Mouse (Mus musculus): ENCODE measurements around the gene Agbl4. TPM values are rescaled to one million over a fixed set of nuclear protein-coding genes. Genes with fewer than 3 reads are reported as not detected.
A peak's percentile ranks its signal among the peaks of the same experiment; 100 is the strongest.

The Agbl4 gene
- polyA plus RNA-seq (2015; fragmentation: Nextera tagmentation; extraction: Ambion mirVana) = 2.3 and 2.7 TPM in 2 replicates

DNA sequence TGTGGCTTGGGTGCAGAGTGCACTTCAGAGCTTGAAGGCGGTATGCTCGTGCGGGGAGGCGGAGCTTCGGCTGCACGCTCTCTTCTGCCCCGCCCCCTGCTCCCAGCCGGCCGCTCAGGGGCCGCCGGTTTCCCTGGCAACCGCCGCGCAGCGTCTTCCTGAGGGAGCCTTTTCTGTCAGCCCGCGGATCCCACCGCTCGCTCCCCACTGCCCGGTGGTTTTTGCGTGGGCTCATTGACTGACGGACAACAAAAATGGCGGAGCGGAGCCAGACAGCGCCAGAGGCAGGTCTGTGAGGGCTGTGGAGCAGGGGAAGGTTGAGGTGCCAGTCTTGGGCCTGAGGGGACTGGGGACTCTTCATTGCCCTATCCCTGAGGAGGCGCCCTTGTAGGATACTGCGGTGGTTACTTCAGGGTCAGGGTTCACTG, at the start of gene Agbl4:
Gene Agbl4, plus strand, starts transcription at position 44 of the 428 bp plus-strand sequence.
- peak within 1 kb of the TSS; percentile 70 for H3K4me2 ChIP-seq
- peaks cover 7% of the 10 kb centered on the region for H3K4me1 ChIP-seq
- peak within 1 kb of the TSS; percentile 68 for H3K9ac ChIP-seq (replicated peaks)
- WGBS = under 1% methylated on average over 27 of the region's 27 CpGs
- H3K36me3 ChIP-seq = no peaks in the 10 kb centered on the region
- H3K4me3 ChIP-seq (replicated peaks) = peak within 1 kb of the TSS; percentile 74
- peak; percentile 98 for ATAC-seq (ENCODE audit: low FRiP score)
- no peaks in the 10 kb centered on the region for H3K27me3 ChIP-seq (replicated peaks)
- H3K9me3 ChIP-seq (replicated peaks) = no peaks in the 10 kb centered on the region
- peak within 1 kb of the TSS; percentile 39; the same call in 1 of the 2 replicates for H3K27ac ChIP-seq (replicated peaks)

DNA sequence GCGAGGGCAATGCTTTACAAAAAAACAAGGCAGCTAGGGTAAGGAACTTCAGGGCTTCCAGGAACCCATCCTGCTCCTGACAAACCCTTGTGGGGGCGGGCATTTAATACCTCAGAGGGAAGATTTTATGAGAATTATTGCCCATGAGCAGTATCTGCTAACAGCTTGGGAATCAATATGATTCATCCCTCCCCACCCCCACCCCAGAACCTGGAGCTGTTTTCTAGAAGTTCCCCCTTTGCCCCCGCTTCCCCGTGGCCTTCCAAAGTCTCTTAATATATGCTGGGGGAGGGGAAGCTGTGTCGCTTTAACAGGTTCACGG, 46.6 kb upstream of the Agbl4 start:
- Histone ChIP-seq H3K4me1 (no peaks in the 10 kb centered on the region), H3K9ac (replicated peaks) (peak overlapping the region; percentile 76), H3K4me3 (replicated peaks) (peak overlapping the region; percentile 71), H3K27ac (replicated peaks) (peak overlapping the region; percentile 91), H3K9me3 (replicated peaks) (no peaks in the 10 kb centered on the region), H3K27me3 (replicated peaks) (no peaks in the 10 kb centered on the region), H3K36me3 (no peaks in the 10 kb centered on the region), H3K4me2 (peak overlapping the region; percentile 70)
- ATAC-seq (ENCODE audit: low FRiP score) = peak; percentile 2
- 5% methylated on average over 6 of the region's 6 CpGs for WGBS

GRCm38 (mm10) chr4:110351178-110352000, 46.1 kb upstream of the Agbl4 start, which contains the start of gene Elavl4:
TSS of gene Elavl4 (minus strand) at chr4:110351909.
- H3K27me3 ChIP-seq (replicated peaks) = no peaks in the 10 kb centered on the region
- under 1% methylated on average over 74 of the region's 75 CpGs for WGBS
- peak within 1 kb of the TSS; percentile 71 for H3K4me3 ChIP-seq (replicated peaks)
- peak within 1 kb of the TSS; percentile 70 for H3K4me2 ChIP-seq
- ATAC-seq (ENCODE audit: low FRiP score) = peak; percentile 95
- H3K9ac ChIP-seq (replicated peaks) = peak within 1 kb of the TSS; percentile 76
- no peaks in the 10 kb centered on the region for H3K36me3 ChIP-seq
- H3K4me1 ChIP-seq = no peaks in the 10 kb centered on the region
- no peaks in the 10 kb centered on the region for H3K9me3 ChIP-seq (replicated peaks)
- peak within 1 kb of the TSS; percentile 91 for H3K27ac ChIP-seq (replicated peaks)

DNA sequence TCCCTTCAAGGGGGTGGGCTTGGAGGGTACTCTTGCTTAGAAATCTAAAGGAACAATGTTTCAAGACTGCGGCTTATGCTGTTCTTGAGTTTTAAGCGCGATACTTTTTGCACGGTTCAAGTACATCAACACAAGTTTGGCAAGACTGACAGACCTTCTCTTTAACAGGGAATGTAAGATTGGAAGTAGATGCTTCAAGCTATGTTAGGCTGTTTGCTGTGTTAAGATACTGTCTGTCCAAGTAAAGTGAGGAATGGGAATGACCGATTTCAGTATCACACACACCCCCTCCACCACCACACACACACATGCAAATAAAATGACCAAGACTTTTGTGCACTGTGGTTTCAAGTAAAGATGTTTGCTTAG, 45.5 kb upstream of the Agbl4 start:
- Histone ChIP-seq H3K36me3 (no peaks in the 10 kb centered on the region), H3K4me2 (peak overlapping the region; percentile 70), H3K9me3 (replicated peaks) (no peaks in the 10 kb centered on the region), H3K4me1 (no peaks in the 10 kb centered on the region), H3K27ac (replicated peaks) (peak overlapping the region; percentile 91), H3K4me3 (replicated peaks) (peak overlapping the region; percentile 71), H3K9ac (replicated peaks) (peak overlapping the region; percentile 76), H3K27me3 (replicated peaks) (no peaks in the 10 kb centered on the region)
- whole genome bisulfite sequencing = 5% methylated on average over 5 of the region's 5 CpGs
- ATAC-seq (ENCODE audit: low FRiP score) = peak; percentile 33; the same call in 1 of the 2 replicates

DNA sequence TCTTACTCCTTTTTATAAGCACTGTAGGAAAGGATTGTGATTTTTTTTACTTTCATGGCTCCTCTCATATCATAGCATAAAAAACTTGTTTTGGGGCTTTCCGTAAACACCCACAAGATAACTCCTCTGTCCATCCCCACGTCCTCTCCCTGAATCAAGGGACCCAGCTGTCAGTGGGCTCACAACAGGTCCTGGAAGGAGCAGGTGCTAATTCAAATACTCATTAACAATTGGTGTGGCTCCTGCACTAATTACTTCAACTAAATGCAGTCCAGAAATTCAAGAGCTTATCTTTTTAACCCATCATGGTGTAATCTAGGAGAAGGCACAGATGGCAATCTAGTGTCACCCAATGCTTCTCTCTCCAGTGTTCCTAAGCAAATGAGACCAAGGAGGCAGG, 36.9 kb upstream of the Agbl4 start:
- H3K9ac ChIP-seq (replicated peaks) = no peak overlapping the region
- 54% methylated on average over 2 of the region's 2 CpGs for WGBS
- H3K27ac ChIP-seq (replicated peaks) = no peak overlapping the region
- no peak overlapping the region for H3K4me3 ChIP-seq (replicated peaks)
- no peak overlapping the region for H3K4me2 ChIP-seq
- H3K9me3 ChIP-seq (replicated peaks) = no peaks in the 10 kb centered on the region
- no peaks in the 10 kb centered on the region for H3K4me1 ChIP-seq
- no peaks in the 10 kb centered on the region for H3K27me3 ChIP-seq (replicated peaks)
- no peaks in the 10 kb centered on the region for H3K36me3 ChIP-seq
- ATAC-seq (ENCODE audit: low FRiP score) = no peak

- Histone ChIP-seq H3K4me1 (peaks cover 7% of the 10 kb centered on the region), H3K9ac (replicated peaks) (no peak overlapping the region), H3K27me3 (replicated peaks) (no peaks in the 10 kb centered on the region), H3K27ac (replicated peaks) (no peak overlapping the region), H3K9me3 (replicated peaks) (no peaks in the 10 kb centered on the region), H3K4me3 (replicated peaks) (no peak overlapping the region), H3K4me2 (no peak overlapping the region), H3K36me3 (no peaks in the 10 kb centered on the region)
- WGBS = 80% methylated on average over 5 of the region's 5 CpGs
- no peak for ATAC-seq (ENCODE audit: low FRiP score)
Measured at GRCm38 (mm10) chr4:110396221-110396620, 1.2 kb upstream of the Agbl4 start.

DNA sequence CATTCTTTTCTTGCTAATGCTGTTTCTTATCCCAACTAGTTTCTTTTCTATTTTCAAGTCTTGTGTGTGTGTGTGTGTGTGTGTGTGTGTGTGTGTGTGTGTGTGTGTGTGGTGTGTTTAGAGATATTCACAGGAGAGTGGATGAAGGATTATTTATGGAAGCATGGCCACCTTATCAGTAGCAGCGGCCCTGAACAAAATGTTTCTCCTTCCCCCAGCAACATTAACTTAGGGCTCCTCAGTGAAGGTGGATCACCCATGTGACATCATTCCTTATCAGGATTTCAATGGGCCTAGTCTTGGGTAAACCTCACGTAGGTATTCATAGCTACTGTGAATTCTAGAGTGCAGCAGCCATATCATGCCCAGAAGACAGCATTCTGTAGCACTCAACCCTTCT, 22.8 kb downstream of the Agbl4 start:
- Histone ChIP-seq H3K27ac (replicated peaks) (no peak overlapping the region), H3K9me3 (replicated peaks) (no peaks in the 10 kb centered on the region), H3K9ac (replicated peaks) (no peak overlapping the region), H3K4me2 (no peak overlapping the region), H3K36me3 (no peaks in the 10 kb centered on the region), H3K4me3 (replicated peaks) (no peak overlapping the region), H3K27me3 (replicated peaks) (no peaks in the 10 kb centered on the region), H3K4me1 (no peaks in the 10 kb centered on the region)
- 92% methylated on average over 2 of the region's 2 CpGs for WGBS
- ATAC-seq (ENCODE audit: low FRiP score) = no peak

DNA sequence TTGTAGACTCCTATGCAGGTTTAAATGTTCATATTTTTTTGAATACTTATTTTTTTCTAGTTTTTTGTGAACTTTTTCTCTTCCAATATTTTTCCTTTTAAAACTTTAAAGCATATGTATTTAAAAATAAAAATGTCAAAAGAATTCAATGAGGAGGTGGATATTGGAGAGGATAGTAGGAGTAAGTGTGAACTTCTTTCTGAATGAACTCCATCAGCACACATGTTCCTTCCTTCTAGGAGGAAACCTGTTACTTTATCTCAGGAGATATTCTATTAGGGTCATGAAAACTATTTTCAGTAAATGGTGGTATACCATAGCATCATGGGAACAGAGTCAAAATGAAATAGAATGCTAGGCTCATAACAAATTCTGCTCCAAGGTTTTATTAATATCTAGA, 30.2 kb downstream of the Agbl4 start:
- no peak for ATAC-seq (ENCODE audit: low FRiP score)
- no peak overlapping the region for H3K4me2 ChIP-seq
- H3K4me3 ChIP-seq (replicated peaks) = no peak overlapping the region
- H3K27ac ChIP-seq (replicated peaks) = no peak overlapping the region
- no peaks in the 10 kb centered on the region for H3K27me3 ChIP-seq (replicated peaks)
- no peaks in the 10 kb centered on the region for H3K4me1 ChIP-seq
- H3K9me3 ChIP-seq (replicated peaks) = no peaks in the 10 kb centered on the region
- no peaks in the 10 kb centered on the region for H3K36me3 ChIP-seq
- no peak overlapping the region for H3K9ac ChIP-seq (replicated peaks)

DNA sequence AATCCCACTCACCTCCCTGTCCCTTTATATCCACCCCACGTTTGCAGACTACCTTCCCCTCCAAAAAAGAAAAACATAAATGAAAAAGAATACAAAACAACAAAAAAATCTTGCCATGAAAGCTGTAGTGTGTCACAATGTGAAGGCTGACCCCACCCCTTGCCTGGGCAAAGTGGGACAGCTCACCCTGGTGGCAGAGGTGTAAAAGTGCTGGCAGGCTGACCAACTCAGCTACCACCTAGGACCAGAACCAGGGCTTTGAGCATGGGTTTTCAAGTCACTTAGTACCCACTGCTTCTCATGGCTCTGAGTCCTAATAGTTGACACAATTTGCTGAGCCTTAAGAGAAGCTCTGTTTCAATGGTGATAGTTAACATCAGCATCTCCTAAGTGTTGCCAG, 96.9 kb downstream of the Agbl4 start:
- WGBS = 64% methylated on average over 1 of the region's 1 CpGs
- Histone ChIP-seq H3K4me3 (replicated peaks) (no peak overlapping the region), H3K36me3 (no peaks in the 10 kb centered on the region), H3K4me1 (no peaks in the 10 kb centered on the region), H3K9me3 (replicated peaks) (no peaks in the 10 kb centered on the region), H3K27ac (replicated peaks) (no peak overlapping the region), H3K4me2 (no peak overlapping the region), H3K9ac (replicated peaks) (no peak overlapping the region), H3K27me3 (replicated peaks) (no peaks in the 10 kb centered on the region)
- ATAC-seq (ENCODE audit: low FRiP score) = no peak

- Histone ChIP-seq H3K9me3 (replicated peaks) (no peaks in the 10 kb centered on the region), H3K4me3 (replicated peaks) (no peak overlapping the region), H3K27ac (replicated peaks) (no peak overlapping the region), H3K36me3 (no peaks in the 10 kb centered on the region), H3K27me3 (replicated peaks) (no peaks in the 10 kb centered on the region), H3K4me1 (no peaks in the 10 kb centered on the region), H3K9ac (replicated peaks) (no peak overlapping the region), H3K4me2 (no peak overlapping the region)
- ATAC-seq (ENCODE audit: low FRiP score) = no peak
- 76% methylated on average over 4 of the region's 4 CpGs for WGBS
Measured at GRCm38 (mm10) chr4:110529804-110530203, 132.3 kb downstream of the Agbl4 start.

DNA sequence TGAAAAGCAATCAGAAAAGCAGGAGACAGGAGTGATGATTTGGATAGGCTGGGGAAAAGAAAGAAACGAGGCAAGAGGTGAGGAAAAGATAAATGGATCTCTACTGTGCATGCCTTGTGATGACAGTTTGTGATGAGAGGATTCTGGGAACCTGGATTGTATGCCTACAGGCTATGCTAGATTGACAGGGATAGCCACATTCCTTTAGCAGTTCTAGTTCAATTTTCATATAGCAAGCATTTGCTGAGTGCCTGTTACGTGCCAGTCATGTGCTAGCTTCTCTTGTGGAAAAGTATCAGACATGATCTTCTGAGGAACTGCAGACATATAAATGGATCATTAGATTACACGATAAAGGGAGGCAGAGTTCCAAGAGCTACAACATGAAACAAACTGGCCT, 151.8 kb downstream of the Agbl4 start:
- no peak overlapping the region for H3K27ac ChIP-seq (replicated peaks)
- H3K4me2 ChIP-seq = no peak overlapping the region
- H3K9ac ChIP-seq (replicated peaks) = no peak overlapping the region
- no peak overlapping the region for H3K4me3 ChIP-seq (replicated peaks)
- no peaks in the 10 kb centered on the region for H3K27me3 ChIP-seq (replicated peaks)
- H3K36me3 ChIP-seq = no peaks in the 10 kb centered on the region
- ATAC-seq (ENCODE audit: low FRiP score) = no peak
- no peaks in the 10 kb centered on the region for H3K4me1 ChIP-seq
- H3K9me3 ChIP-seq (replicated peaks) = no peaks in the 10 kb centered on the region
- 76% methylated on average over 3 of the region's 3 CpGs for WGBS

- H3K27me3 ChIP-seq (replicated peaks) = no peaks in the 10 kb centered on the region
- no peaks in the 10 kb centered on the region for H3K9me3 ChIP-seq (replicated peaks)
- H3K36me3 ChIP-seq = no peaks in the 10 kb centered on the region
- ATAC-seq (ENCODE audit: low FRiP score) = no peak
- no peak overlapping the region for H3K4me2 ChIP-seq
- no peak overlapping the region for H3K27ac ChIP-seq (replicated peaks)
- no peak overlapping the region for H3K9ac ChIP-seq (replicated peaks)
- no peak overlapping the region for H3K4me3 ChIP-seq (replicated peaks)
- H3K4me1 ChIP-seq = no peaks in the 10 kb centered on the region
- 35% methylated on average over 4 of the region's 4 CpGs for WGBS
Measured at GRCm38 (mm10) chr4:110597726-110598283, 200.3 kb downstream of the Agbl4 start.
